Mouse (Mus musculus) cerebellum, postnatal 14 days (tissue): ENCODE results near the gene Hist1h3b.

Experiments
- DNase-seq, 2 experiments: peaks; one replicate each; pipeline ENCODE4 v3.0.0; 2021; ENCODE audit warnings: mixed read lengths in 2 of 2

Hist1h3b gene

GRCm38 (mm10) chr13:23799405-23799804 lies 47.3 kb downstream of the Hist1h3b start:
- no peak for DNase-seq
